Mouse (Mus musculus): ENCODE data around the gene H2-M3. TPM values are rescaled to one million over a fixed set of nuclear protein-coding genes. Genes with fewer than 3 reads are reported as not detected.

Gene H2-M3
- polyA plus RNA-seq, 1 experiment = 8.7 TPM

- Histone ChIP-seq H3K4me3 (replicated peaks; ENCODE audit: control insufficient read depth, low read depth, low read length) (no peak overlapping the region), H3K4me1 (ENCODE audit: control insufficient read depth, insufficient read depth, low read length) (no peaks in the 10 kb centered on the region), H3K27ac (ENCODE audit: control insufficient read depth, insufficient read depth, low read depth, low read length, poor library complexity) (no peak overlapping the region)
- 69% methylated on average over 2 of the region's 2 CpGs for WGBS
- no peak for TF ChIP-seq POLR2A (IDR thresholded peaks at IDR 0.05; ENCODE audit: borderline replicate concordance, control insufficient read depth, low read depth, low read length)
- no peak for TF ChIP-seq CTCF (IDR thresholded peaks at IDR 0.05; ENCODE audit: control insufficient read depth, insufficient read depth, low read length)
Measured at GRCm38 (mm10) chr17:37275626-37276248, 5.7 kb downstream of the H2-M3 start.

GRCm38 (mm10) chr17:37276573-37276972, 6.6 kb downstream of the H2-M3 start:
- H3K4me1 ChIP-seq (ENCODE audit: control insufficient read depth, insufficient read depth, low read length) = no peaks in the 10 kb centered on the region
- TF ChIP-seq CTCF (IDR thresholded peaks at IDR 0.05; ENCODE audit: control insufficient read depth, insufficient read depth, low read length) (no peak), POLR2A (IDR thresholded peaks at IDR 0.05; ENCODE audit: borderline replicate concordance, control insufficient read depth, low read depth, low read length) (no peak)
- H3K4me3 ChIP-seq (replicated peaks; ENCODE audit: control insufficient read depth, low read depth, low read length) = no peak overlapping the region
- H3K27ac ChIP-seq (ENCODE audit: control insufficient read depth, insufficient read depth, low read depth, low read length, poor library complexity) = no peak overlapping the region

- TF ChIP-seq CTCF (IDR thresholded peaks at IDR 0.05; ENCODE audit: control insufficient read depth, insufficient read depth, low read length) = no peak
- TF ChIP-seq POLR2A (IDR thresholded peaks at IDR 0.05; ENCODE audit: borderline replicate concordance, control insufficient read depth, low read depth, low read length) = no peak
- H3K4me1 ChIP-seq (ENCODE audit: control insufficient read depth, insufficient read depth, low read length) = no peaks in the 10 kb centered on the region
- no peak overlapping the region for H3K4me3 ChIP-seq (replicated peaks; ENCODE audit: control insufficient read depth, low read depth, low read length)
- 73% methylated on average over 1 of the region's 1 CpGs for WGBS
- no peak overlapping the region for H3K27ac ChIP-seq (ENCODE audit: control insufficient read depth, insufficient read depth, low read depth, low read length, poor library complexity)
Measured at GRCm38 (mm10) chr17:37280331-37280730, 10.3 kb downstream of the H2-M3 start.

- H3K27ac ChIP-seq (ENCODE audit: control insufficient read depth, insufficient read depth, low read depth, low read length, poor library complexity) = no peak within 1 kb of the TSS
- no peak for TF ChIP-seq POLR2A (IDR thresholded peaks at IDR 0.05; ENCODE audit: borderline replicate concordance, control insufficient read depth, low read depth, low read length)
- TF ChIP-seq CTCF (IDR thresholded peaks at IDR 0.05; ENCODE audit: control insufficient read depth, insufficient read depth, low read length) = no peak
- no peaks in the 10 kb centered on the region for H3K4me1 ChIP-seq (ENCODE audit: control insufficient read depth, insufficient read depth, low read length)
- 70% methylated on average over 1 of the region's 1 CpGs for WGBS
- H3K4me3 ChIP-seq (replicated peaks; ENCODE audit: control insufficient read depth, low read depth, low read length) = no peak within 1 kb of the TSS
Measured at GRCm38 (mm10) chr17:37283360-37283759, 13.3 kb downstream of the H2-M3 start, which contains the start of gene Olfr99. Gene Olfr99, minus strand, starts transcription at chr17:37283460.

DNA sequence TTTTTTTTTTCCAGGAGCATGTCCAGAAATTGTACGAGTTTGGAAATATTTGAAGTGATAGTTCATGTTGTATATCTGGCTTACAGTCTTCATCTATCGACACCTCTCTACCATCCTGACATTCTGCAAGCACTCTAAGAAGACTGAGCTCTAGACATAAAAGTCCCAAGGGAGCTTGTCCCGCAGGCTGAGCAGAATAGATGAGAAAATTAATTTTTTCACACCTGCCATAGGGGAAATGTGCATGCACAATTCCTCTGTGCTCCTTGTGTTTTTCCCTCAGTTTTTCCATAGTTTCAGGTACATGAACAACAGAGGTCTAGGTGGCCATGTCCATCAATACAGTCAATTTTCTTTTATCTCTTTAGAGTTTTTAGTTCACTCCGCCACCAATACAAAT, 34.2 kb downstream of the H2-M3 start, which contains the start of gene Olfr101:
Olfr101 (minus strand) TSS at position 101 of the 400 bp plus-strand sequence.
- no peak within 1 kb of the TSS for H3K27ac ChIP-seq (ENCODE audit: control insufficient read depth, insufficient read depth, low read depth, low read length, poor library complexity)
- no peaks in the 10 kb centered on the region for H3K4me1 ChIP-seq (ENCODE audit: control insufficient read depth, insufficient read depth, low read length)
- WGBS = 74% methylated on average over 4 of the region's 4 CpGs
- TF ChIP-seq POLR2A (IDR thresholded peaks at IDR 0.05; ENCODE audit: borderline replicate concordance, control insufficient read depth, low read depth, low read length) (no peak), CTCF (IDR thresholded peaks at IDR 0.05; ENCODE audit: control insufficient read depth, insufficient read depth, low read length) (no peak)
- H3K4me3 ChIP-seq (replicated peaks; ENCODE audit: control insufficient read depth, low read depth, low read length) = no peak within 1 kb of the TSS

DNA sequence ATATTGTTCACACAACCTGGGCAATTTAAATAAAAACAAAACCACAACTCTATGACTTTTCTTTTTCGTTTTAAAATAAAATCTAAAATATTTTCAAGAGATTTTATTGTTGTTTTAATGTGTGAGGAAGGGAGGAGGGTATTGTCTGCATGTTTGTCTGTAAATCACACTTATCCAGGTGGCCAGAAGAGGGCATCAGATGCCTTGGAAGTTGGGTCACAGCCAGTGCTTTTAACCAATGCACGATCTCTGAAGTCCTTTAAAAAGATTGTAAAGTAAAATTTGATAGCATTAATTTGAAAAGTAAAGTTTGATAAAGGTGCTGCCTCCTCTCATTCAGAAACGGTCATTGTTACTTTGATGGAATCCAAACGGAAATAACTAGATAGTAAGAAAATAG, 38.5 kb downstream of the H2-M3 start:
- Histone ChIP-seq H3K4me3 (replicated peaks; ENCODE audit: control insufficient read depth, low read depth, low read length) (no peak overlapping the region), H3K27ac (ENCODE audit: control insufficient read depth, insufficient read depth, low read depth, low read length, poor library complexity) (no peak overlapping the region), H3K4me1 (ENCODE audit: control insufficient read depth, insufficient read depth, low read length) (no peaks in the 10 kb centered on the region)
- TF ChIP-seq CTCF (IDR thresholded peaks at IDR 0.05; ENCODE audit: control insufficient read depth, insufficient read depth, low read length) (no peak), POLR2A (IDR thresholded peaks at IDR 0.05; ENCODE audit: borderline replicate concordance, control insufficient read depth, low read depth, low read length) (no peak)
- 37% methylated on average over 4 of the region's 4 CpGs for WGBS

DNA sequence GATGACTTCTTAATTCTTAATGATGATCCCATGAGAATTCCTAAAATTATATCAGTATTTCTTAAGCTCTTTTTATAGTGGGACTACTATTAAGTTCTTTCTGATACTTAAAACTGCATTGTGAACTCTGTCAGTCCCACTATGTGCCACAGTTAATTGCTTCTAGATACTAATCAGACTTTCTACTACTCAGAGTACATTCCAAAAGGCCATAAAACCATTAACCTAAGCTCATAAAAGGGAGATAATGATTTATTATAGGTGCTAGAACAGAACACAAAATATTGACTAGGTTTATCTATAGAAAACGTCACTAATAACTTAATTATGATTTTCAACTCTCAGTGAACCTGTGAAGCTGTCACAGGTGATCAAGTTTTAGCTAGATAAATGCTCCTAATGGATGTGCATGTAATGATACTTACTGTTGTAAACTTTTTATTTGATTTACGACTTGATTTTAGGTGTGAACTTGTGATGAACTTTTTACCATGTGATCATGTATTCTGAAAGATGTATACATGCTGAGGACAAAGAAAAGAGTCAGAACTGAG, 40.2 kb downstream of the H2-M3 start:
- WGBS = 40% methylated on average over 2 of the region's 2 CpGs
- H3K4me1 ChIP-seq (ENCODE audit: control insufficient read depth, insufficient read depth, low read length) = no peaks in the 10 kb centered on the region
- no peak for TF ChIP-seq POLR2A (IDR thresholded peaks at IDR 0.05; ENCODE audit: borderline replicate concordance, control insufficient read depth, low read depth, low read length)
- no peak for TF ChIP-seq CTCF (IDR thresholded peaks at IDR 0.05; ENCODE audit: control insufficient read depth, insufficient read depth, low read length)

DNA sequence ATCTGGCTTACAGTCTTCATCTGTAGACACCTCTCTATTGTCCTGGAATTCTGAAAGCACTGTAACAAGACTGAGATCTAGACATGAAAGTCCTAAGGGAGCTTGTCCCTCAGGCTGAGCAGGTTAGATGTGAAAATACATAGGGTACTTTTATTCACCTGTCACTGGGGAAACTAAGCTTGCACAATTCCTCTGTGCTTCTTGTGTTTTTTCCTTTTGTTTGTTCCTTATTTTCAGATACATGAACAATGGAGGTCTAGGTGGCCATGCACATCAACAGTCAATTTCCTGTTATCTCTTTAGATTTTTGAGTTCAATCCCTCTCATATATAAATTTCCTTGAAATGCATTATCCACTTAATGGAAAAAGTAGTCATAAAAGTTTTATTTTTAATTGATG, 46.9 kb downstream of the H2-M3 start, which contains the start of gene Olfr102:
Olfr102 (minus strand) TSS at position 101 of the 400 bp plus-strand sequence.
- H3K4me1 ChIP-seq (ENCODE audit: control insufficient read depth, insufficient read depth, low read length) = no peaks in the 10 kb centered on the region
- no peak within 1 kb of the TSS for H3K27ac ChIP-seq (ENCODE audit: control insufficient read depth, insufficient read depth, low read depth, low read length, poor library complexity)
- TF ChIP-seq POLR2A (IDR thresholded peaks at IDR 0.05; ENCODE audit: borderline replicate concordance, control insufficient read depth, low read depth, low read length) (no peak), CTCF (IDR thresholded peaks at IDR 0.05; ENCODE audit: control insufficient read depth, insufficient read depth, low read length) (no peak)

More for the DNA sequence above, 40.2 kb downstream of the H2-M3 start:
- no peak overlapping the region for H3K27ac ChIP-seq (ENCODE audit: control insufficient read depth, insufficient read depth, low read depth, low read length, poor library complexity)
- no peak overlapping the region for H3K4me3 ChIP-seq (replicated peaks; ENCODE audit: control insufficient read depth, low read depth, low read length)

More for the DNA sequence above, 46.9 kb downstream of the H2-M3 start, which contains the start of gene Olfr102:
- no peak within 1 kb of the TSS for H3K4me3 ChIP-seq (replicated peaks; ENCODE audit: control insufficient read depth, low read depth, low read length)

Other genes with a start within 250 kb of the H2-M3 start
- gene Mog, start 246.8 kb upstream of the H2-M3 start, polyA plus RNA-seq (2011; ENCODE audit: insufficient read depth, insufficient read length, low replicate concordance, missing spikeins) = not detected in 2 replicates
- 19.5 and 47.1 TPM in 2 replicates for gene Gabbr1, start 224.3 kb upstream of the H2-M3 start, polyA plus RNA-seq (2011; ENCODE audit: insufficient read depth, insufficient read length, low replicate concordance, missing spikeins)
- gene Olfr90, start 181.7 kb upstream of the H2-M3 start, polyA plus RNA-seq (2011; ENCODE audit: insufficient read depth, insufficient read length, low replicate concordance, missing spikeins) = not detected in 2 replicates
- not detected in 2 replicates for gene Olfr91, start 171.9 kb upstream of the H2-M3 start, polyA plus RNA-seq (2011; ENCODE audit: insufficient read depth, insufficient read length, low replicate concordance, missing spikeins)
- gene Olfr92, start 150.1 kb upstream of the H2-M3 start, polyA plus RNA-seq (2011; ENCODE audit: insufficient read depth, insufficient read length, low replicate concordance, missing spikeins) = not detected in 2 replicates
- gene Olfr93, start 108.7 kb upstream of the H2-M3 start, polyA plus RNA-seq (2011; ENCODE audit: insufficient read depth, insufficient read length, low replicate concordance, missing spikeins) = not detected in 2 replicates
- gene Ubd, start 76.3 kb upstream of the H2-M3 start, polyA plus RNA-seq (2011; ENCODE audit: insufficient read depth, insufficient read length, low replicate concordance, missing spikeins) = 6.7 and 19.8 TPM in 2 replicates
- not detected in 2 replicates for gene Olfr94, start 69.2 kb upstream of the H2-M3 start, polyA plus RNA-seq (2011; ENCODE audit: insufficient read depth, insufficient read length, low replicate concordance, missing spikeins)
- 0.40 TPM in 1 of 2 replicates, not detected in the other for gene Olfr95, start 57.1 kb upstream of the H2-M3 start, polyA plus RNA-seq (2011; ENCODE audit: insufficient read depth, insufficient read length, low replicate concordance, missing spikeins)
- not detected in 2 replicates for gene Olfr96, start 50.1 kb upstream of the H2-M3 start, polyA plus RNA-seq (2011; ENCODE audit: insufficient read depth, insufficient read length, low replicate concordance, missing spikeins)
- not detected in 2 replicates for gene Olfr97, start 32.9 kb upstream of the H2-M3 start, polyA plus RNA-seq (2011; ENCODE audit: insufficient read depth, insufficient read length, low replicate concordance, missing spikeins)
- not detected in 2 replicates for gene Olfr98, start 6.5 kb upstream of the H2-M3 start, polyA plus RNA-seq (2011; ENCODE audit: insufficient read depth, insufficient read length, low replicate concordance, missing spikeins)
- gene Olfr99, start 13.2 kb downstream of the H2-M3 start, polyA plus RNA-seq (2011; ENCODE audit: insufficient read depth, insufficient read length, low replicate concordance, missing spikeins) = not detected in 2 replicates
- gene Olfr101, start 34.1 kb downstream of the H2-M3 start, polyA plus RNA-seq (2011; ENCODE audit: insufficient read depth, insufficient read length, low replicate concordance, missing spikeins) = not detected in 2 replicates
- not detected in 2 replicates for gene Olfr102, start 46.8 kb downstream of the H2-M3 start, polyA plus RNA-seq (2011; ENCODE audit: insufficient read depth, insufficient read length, low replicate concordance, missing spikeins)
- gene Olfr103, start 69.5 kb downstream of the H2-M3 start, polyA plus RNA-seq (2011; ENCODE audit: insufficient read depth, insufficient read length, low replicate concordance, missing spikeins) = not detected in 2 replicates
- gene Olfr104-ps, start 89.4 kb downstream of the H2-M3 start, polyA plus RNA-seq (2011; ENCODE audit: insufficient read depth, insufficient read length, low replicate concordance, missing spikeins) = not detected in 2 replicates
- gene Olfr105-ps, start 108.8 kb downstream of the H2-M3 start, polyA plus RNA-seq (2011; ENCODE audit: insufficient read depth, insufficient read length, low replicate concordance, missing spikeins) = not detected in 2 replicates
- not detected in 2 replicates for gene Olfr106-ps, start 120.2 kb downstream of the H2-M3 start, polyA plus RNA-seq (2011; ENCODE audit: insufficient read depth, insufficient read length, low replicate concordance, missing spikeins)
- not detected in 2 replicates for gene Olfr107, start 129.0 kb downstream of the H2-M3 start, polyA plus RNA-seq (2011; ENCODE audit: insufficient read depth, insufficient read length, low replicate concordance, missing spikeins)
- not detected in 2 replicates for gene Olfr108, start 175.3 kb downstream of the H2-M3 start, polyA plus RNA-seq (2011; ENCODE audit: insufficient read depth, insufficient read length, low replicate concordance, missing spikeins)
- gene Olfr109, start 188.7 kb downstream of the H2-M3 start, polyA plus RNA-seq (2011; ENCODE audit: insufficient read depth, insufficient read length, low replicate concordance, missing spikeins) = not detected in 2 replicates
- not detected in 2 replicates for gene H2-M2, start 213.3 kb downstream of the H2-M3 start, polyA plus RNA-seq (2011; ENCODE audit: insufficient read depth, insufficient read length, low replicate concordance, missing spikeins)
- gene Olfr110, start 222.2 kb downstream of the H2-M3 start, polyA plus RNA-seq (2011; ENCODE audit: insufficient read depth, insufficient read length, low replicate concordance, missing spikeins) = 0.59 and 1.5 TPM in 2 replicates
- gene Olfr111, start 237.8 kb downstream of the H2-M3 start, polyA plus RNA-seq (2011; ENCODE audit: insufficient read depth, insufficient read length, low replicate concordance, missing spikeins) = not detected in 2 replicates